Mouse (Mus musculus) hindbrain, embryonic 15.5 days (tissue): Measurements from ENCODE around the gene Morn1. TPM values are rescaled to one million over a fixed set of nuclear protein-coding genes. Genes with fewer than 3 reads are reported as not detected.
"Not testable (repeated sequence)": the region's sequence is repeated elsewhere in the genome, so short reads cannot be mapped to it uniquely, and the experiment has no call there.

Experiments
- ATAC-seq: fragments of 200-750 bp; cut with Nextera tagmentation; 2 replicates; pipeline ENCODE4 v1.8.0; 2017; ENCODE audit warnings: low read depth, moderate number of reproducible peaks, moderate TSS enrichment; ENCODE audit not compliant: low FRiP score
- H3K27ac ChIP-seq: fragments of 300-500 bp; sonication (generic); replicated peaks from 2 replicates; pipeline ENCODE4 v1.5.1; 2015; ENCODE audit warnings: mild to moderate bottlenecking, inconsistent platforms
- H3K27me3 ChIP-seq: fragments of 300-500 bp; sonication (generic); 2 replicates; pipeline ENCODE4 v1.6.1; 2015; ENCODE audit warnings: control low read depth, inconsistent platforms
- H3K36me3 ChIP-seq: fragments of 300-500 bp; sonication (generic); 2 replicates; pipeline ENCODE4 v1.6.1; 2015; ENCODE audit warnings: control low read depth, inconsistent platforms
- H3K4me1 ChIP-seq: fragments of 300-500 bp; sonication (generic); replicated peaks from 2 replicates; pipeline ENCODE4 v1.6.1; 2015; ENCODE audit warnings: control low read depth, inconsistent platforms
- H3K4me2 ChIP-seq: fragments of 300-500 bp; sonication (generic); 2 replicates; pipeline ENCODE4 v1.6.1; 2015; ENCODE audit warnings: moderate library complexity, mild to moderate bottlenecking, inconsistent platforms
- H3K4me3 ChIP-seq: fragments of 300-500 bp; sonication (generic); 2 replicates; pipeline ENCODE4 v1.5.1; 2015; ENCODE audit warnings: mild to moderate bottlenecking, inconsistent platforms
- H3K9ac ChIP-seq: fragments of 300-500 bp; sonication (generic); 2 replicates; pipeline ENCODE4 v1.6.1; 2015; ENCODE audit warnings: inconsistent platforms
- H3K9me3 ChIP-seq: fragments of 300-500 bp; sonication (generic); 2 replicates; pipeline ENCODE4 v1.6.1; 2016; ENCODE audit warnings: control low read depth, inconsistent platforms
- WGBS: fragments of 180-500 bp; shearing (Covaris S2); methylation state at CpG from one replicate; pipeline ENCODE4 v1.1.7; 2015; 5-methylcytosine and 5-hydroxymethylcytosine counted together
- polyA plus RNA-seq: library from polyadenylated mRNA; unstranded; fragments of >200 nt; fragmentation: Nextera tagmentation; extraction: Ambion mirVana; gene quantifications from 2 replicates; pipeline ENCODE4 v1.2.1, GENCODE M21; 2015

The Morn1 gene
- polyA plus RNA-seq, 1 experiment from 2014 or later: 10.0 TPM

DNA sequence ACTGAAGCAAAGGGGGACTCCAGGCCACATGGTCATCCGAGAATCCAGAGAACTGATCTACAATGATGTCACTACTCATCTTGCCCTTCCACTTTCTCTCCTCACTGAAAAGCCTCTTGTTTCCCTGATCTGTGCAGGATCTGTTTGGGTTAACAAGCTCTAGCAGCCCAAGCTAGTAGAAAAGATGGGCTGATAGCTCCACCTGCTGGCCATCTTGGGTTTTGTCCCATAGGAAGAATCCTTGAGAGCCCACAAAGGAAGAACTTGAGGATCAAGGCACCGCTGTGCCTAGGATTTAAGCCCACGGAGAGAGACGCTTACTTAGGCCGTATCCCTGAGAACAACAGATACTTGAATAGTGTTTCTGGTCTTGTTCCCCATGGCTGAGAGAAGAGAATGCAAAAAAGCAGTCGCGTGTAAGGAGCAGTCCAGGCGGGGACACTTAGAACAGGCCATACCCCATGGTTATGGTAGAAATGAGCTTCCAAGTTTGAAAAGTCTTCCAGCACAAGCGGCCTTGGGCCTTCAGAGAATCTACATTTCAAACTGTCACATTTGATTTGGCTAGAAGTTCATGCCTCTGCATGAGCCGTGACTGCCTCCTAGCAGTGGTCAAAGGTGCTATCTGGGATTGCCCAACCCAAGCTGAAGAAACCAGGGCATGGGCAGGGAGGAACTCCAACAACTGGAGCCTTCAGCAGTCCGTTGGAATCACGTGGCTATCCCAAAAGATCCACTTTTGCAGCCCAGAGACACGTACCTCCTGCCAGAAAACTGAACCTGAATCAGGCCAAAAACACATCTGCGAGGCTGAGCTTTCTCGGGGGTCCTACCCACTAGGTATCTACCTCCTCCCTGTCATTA is 20.2 kb upstream of the Morn1 start:
- peak overlapping the region; percentile 81 for H3K4me2 ChIP-seq
- H3K27ac ChIP-seq: peak overlapping the region; percentile 49
- peak; percentile 47 for ATAC-seq
- 6% methylated on average over 15 of the region's 15 CpGs for WGBS
- H3K36me3 ChIP-seq: peaks cover 22% of the 10 kb centered on the region
- H3K27me3 ChIP-seq: no peaks in the 10 kb centered on the region
- H3K4me3 ChIP-seq: peak overlapping the region; percentile 73
- 0 out of 2 replicates have a peak overlapping the region, but pooled peaks have one; percentile 9 for H3K9ac ChIP-seq
- H3K9me3 ChIP-seq: no peaks in the 10 kb centered on the region
- peaks cover 22% of the 10 kb centered on the region for H3K4me1 ChIP-seq

DNA sequence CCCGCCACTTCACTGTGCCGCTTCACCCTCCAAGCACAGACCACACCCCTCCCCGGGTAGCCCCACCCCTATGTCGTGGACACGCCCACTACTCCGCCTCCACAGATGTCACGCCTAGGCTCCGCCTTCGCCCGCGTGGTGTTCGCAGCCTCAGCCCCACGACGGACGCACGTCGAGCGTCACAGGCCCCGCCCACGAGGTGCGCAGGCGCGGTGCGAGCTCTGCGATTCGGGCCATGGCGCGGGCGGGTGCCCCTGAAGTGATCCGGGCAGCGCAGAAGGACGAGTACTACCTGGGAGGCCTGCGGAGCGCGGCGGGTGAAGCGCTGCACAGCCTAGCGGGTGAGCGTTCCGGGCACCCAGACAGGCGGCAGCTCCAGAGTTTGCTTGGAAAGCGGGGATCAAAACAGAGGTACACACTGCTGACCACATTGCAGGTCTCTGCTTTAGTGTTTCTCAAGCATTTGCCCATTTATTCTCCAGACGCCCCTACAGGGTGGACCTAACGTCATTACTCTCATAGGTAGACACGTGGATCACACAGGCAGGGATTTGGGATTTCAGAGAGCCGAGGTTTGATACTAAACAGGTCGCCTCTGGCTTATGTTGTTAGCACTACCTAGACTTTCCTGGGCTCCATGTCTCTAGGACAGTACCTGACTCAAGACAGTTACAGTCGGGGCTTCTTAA is 19.4 kb upstream of the Morn1 start, which contains the start of gene Pex10:
Pex10 (plus strand) TSS at position 183 of the 689 bp plus-strand sequence.
- no peaks in the 10 kb centered on the region for H3K27me3 ChIP-seq
- peak within 1 kb of the TSS; percentile 73 for H3K4me3 ChIP-seq
- peak within 1 kb of the TSS; percentile 81 for H3K4me2 ChIP-seq
- ATAC-seq: peak; percentile 93
- WGBS: 1% methylated on average over 48 of the region's 48 CpGs
- no peaks in the 10 kb centered on the region for H3K9me3 ChIP-seq
- peak within 1 kb of the TSS; percentile 80 for H3K9ac ChIP-seq
- H3K27ac ChIP-seq: peak within 1 kb of the TSS; percentile 82
- peaks cover 22% of the 10 kb centered on the region for H3K4me1 ChIP-seq
- H3K36me3 ChIP-seq: peaks cover 30% of the 10 kb centered on the region

DNA sequence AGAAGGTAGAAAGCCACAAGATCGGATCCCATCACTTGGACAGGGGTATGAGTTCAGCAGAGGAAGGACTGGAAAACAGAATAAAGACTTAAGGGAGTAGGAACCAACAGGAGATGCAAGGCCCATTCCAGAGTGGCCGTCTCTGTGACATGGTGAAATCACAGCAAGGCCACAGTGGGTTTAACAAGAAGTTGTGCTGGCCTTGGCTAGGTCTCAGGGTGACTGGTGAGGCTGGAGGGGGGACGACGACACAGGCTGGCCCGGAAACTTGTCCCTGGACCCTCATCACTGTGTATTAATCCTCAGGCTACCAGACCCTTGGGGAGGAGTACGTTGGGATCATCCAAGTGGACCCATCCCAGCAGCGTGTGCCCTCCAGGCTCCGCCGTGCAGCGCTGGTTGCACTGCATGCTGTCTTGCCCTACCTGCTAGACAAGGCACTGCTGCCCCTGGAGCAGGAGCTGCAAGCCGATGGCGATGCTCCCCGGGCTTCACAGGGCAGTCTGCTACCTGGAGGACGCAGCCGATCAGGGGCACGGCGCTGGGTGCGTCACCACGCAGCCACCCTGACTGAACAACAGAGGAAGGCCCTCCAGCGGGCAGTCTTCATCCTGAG is 17.9 kb upstream of the Morn1 start:
- Histone ChIP-seq H3K9me3 (no peaks in the 10 kb centered on the region), H3K4me2 (no peak overlapping the region), H3K4me1 (peaks cover 22% of the 10 kb centered on the region), H3K36me3 (peaks cover 42% of the 10 kb centered on the region), H3K27me3 (no peaks in the 10 kb centered on the region), H3K27ac (no peak overlapping the region), H3K4me3 (no peak overlapping the region), H3K9ac (no peak overlapping the region)
- ATAC-seq: no peak
- WGBS: 92% methylated on average over 20 of the region's 20 CpGs

DNA sequence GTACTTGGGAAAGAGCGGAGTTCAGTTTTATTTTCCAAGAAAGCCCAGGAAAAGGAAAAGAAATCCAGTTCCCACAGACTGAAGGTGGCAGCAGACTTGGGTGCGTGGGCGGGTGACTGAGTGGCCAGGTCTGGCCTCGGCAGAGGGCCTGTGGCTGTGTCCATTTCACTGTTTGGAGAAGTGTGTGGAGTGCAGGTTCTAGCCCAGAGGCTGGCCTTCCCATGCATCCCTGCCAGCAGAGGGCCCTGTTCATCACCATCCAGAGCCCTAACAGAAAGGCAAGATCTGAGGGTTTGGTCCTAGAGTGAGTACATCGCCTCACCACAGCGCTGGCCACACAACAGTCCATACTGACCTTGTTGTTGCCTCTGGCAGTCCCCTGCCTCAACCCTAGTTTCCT is 17.2 kb upstream of the Morn1 start:
- peaks cover 22% of the 10 kb centered on the region for H3K4me1 ChIP-seq
- no peaks in the 10 kb centered on the region for H3K9me3 ChIP-seq
- H3K36me3 ChIP-seq: peaks cover 49% of the 10 kb centered on the region
- no peak overlapping the region for H3K4me2 ChIP-seq
- H3K27ac ChIP-seq: no peak overlapping the region
- no peak overlapping the region for H3K9ac ChIP-seq
- WGBS: 84% methylated on average over 6 of the region's 6 CpGs
- H3K4me3 ChIP-seq: no peak overlapping the region
- ATAC-seq: no peak
- H3K27me3 ChIP-seq: no peaks in the 10 kb centered on the region

DNA sequence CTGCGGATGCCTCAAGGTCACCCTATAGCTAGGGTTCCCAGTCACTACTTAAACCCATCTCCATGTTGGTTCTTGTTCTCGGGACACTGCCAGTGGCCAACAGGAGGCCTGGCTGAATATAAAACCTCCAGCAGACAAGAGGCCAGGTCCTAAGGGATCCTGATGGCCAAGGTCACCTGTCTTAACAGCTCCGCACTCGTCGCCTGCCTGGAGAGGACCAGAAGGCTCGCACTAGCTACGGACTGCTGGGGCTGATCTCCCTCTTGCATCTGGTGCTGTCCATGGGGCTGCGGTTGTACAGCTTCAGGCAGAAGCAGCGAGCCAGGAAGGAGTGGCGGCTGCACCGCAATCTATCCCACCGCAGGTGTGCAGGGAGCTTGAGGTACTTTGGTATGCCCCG is 16.2 kb upstream of the Morn1 start:
- WGBS: 94% methylated on average over 13 of the region's 13 CpGs
- Histone ChIP-seq H3K36me3 (peaks cover 59% of the 10 kb centered on the region), H3K9ac (no peak overlapping the region), H3K27me3 (no peaks in the 10 kb centered on the region), H3K4me3 (no peak overlapping the region), H3K4me1 (peaks cover 22% of the 10 kb centered on the region), H3K4me2 (no peak overlapping the region), H3K9me3 (no peaks in the 10 kb centered on the region), H3K27ac (no peak overlapping the region)
- no peak for ATAC-seq

DNA sequence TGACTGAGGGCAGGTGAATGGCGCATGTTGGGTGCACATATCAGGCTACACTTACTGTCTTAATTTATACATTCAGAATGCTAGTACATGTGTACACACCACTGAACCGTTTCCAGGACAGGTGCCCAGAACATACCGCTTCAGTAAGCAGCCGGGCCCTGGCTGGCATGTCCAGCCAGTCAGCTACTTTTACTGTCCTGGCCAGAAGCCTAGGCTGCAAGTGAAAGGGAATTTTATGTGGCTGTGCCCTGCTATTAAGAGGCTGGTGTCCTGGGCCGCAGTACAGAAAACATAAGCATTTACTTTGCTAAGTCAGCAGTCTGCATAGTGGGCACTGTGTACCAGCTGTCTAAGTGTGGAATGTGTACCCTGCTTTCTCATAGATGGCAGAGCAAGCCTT is 15.5 kb upstream of the Morn1 start:
- no peak overlapping the region for H3K27ac ChIP-seq

DNA sequence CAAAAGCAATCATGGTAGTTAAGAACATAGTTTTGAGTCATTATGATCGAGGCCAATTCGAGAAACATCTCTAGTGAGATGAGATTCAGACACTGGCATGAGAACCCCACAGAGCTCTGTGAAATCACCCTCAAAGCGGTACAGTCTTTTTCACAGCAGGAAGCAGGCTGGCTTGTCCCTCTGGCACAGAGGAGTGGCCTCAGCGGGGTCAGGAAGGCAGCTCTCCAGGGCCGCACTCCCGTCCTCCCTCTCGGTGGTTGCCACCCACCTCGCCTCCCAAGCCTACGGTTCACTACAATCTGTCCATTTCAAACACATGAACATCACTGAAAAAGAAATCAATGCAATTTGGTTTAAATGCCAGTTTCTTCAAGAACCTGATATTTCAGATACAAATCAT is 12.0 kb upstream of the Morn1 start:
- ATAC-seq: no peak
- H3K9ac ChIP-seq: no peak overlapping the region
- H3K4me3 ChIP-seq: no peak overlapping the region
- H3K36me3 ChIP-seq: peaks cover 86% of the 10 kb centered on the region
- no peak overlapping the region for H3K4me2 ChIP-seq
- 68% methylated on average over 9 of the region's 9 CpGs for WGBS
- H3K9me3 ChIP-seq: no peaks in the 10 kb centered on the region
- H3K27me3 ChIP-seq: no peaks in the 10 kb centered on the region
- no peak overlapping the region for H3K27ac ChIP-seq
- H3K4me1 ChIP-seq: no peaks in the 10 kb centered on the region

More for the DNA sequence above, 15.5 kb upstream of the Morn1 start:
- Histone ChIP-seq H3K4me1 (peaks cover 19% of the 10 kb centered on the region), H3K4me2 (no peak overlapping the region), H3K9ac (no peak overlapping the region), H3K4me3 (no peak overlapping the region), H3K27me3 (no peaks in the 10 kb centered on the region), H3K9me3 (no peaks in the 10 kb centered on the region), H3K36me3 (peaks cover 66% of the 10 kb centered on the region)
- WGBS: 93% methylated on average over 5 of the region's 5 CpGs
- no peak for ATAC-seq

DNA sequence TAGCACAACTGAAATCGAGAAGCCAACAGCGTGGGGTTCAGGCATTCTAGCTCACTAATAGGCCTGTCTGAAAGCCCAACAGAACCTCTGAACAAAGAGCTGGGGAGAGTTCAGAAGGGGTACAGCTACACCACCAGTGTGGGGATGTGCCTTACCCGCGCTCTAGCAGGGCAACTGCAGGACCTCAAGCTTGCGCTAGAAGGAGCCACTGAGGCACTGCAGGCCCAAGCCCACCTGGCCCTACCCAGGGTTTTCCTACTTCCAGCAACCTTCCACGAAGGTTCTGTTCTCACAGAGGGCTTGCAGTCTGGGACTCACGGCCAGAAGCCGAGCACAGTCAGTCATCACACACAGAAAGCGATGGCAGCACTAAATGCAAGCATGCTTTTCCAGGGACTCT is 11.2 kb upstream of the Morn1 start:
- Histone ChIP-seq H3K36me3 (peaks cover 86% of the 10 kb centered on the region), H3K27me3 (no peaks in the 10 kb centered on the region), H3K4me3 (no peak overlapping the region), H3K9ac (no peak overlapping the region), H3K9me3 (no peaks in the 10 kb centered on the region), H3K4me2 (no peak overlapping the region), H3K4me1 (no peaks in the 10 kb centered on the region), H3K27ac (no peak overlapping the region)
- 88% methylated on average over 9 of the region's 9 CpGs for WGBS
- no peak for ATAC-seq

DNA sequence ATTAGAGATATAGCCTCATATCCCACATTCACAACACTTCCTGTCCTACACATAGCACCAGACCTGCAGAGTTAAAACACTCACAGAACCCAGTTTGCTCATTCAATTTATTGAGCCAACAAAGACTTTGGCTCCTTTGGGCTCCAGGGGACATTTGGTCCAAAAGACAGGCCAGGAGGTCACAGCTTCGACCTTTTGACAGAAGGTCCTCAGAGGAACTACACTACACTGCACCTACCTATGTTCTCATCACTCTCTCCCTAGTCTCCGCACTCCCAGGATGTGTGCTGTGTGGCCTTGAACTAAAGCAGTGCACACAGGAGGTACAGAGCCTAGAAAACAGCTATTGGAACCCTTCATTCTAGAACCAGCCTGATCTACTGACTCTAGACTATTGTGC is 10.6 kb upstream of the Morn1 start:
- Histone ChIP-seq H3K9ac (no peak overlapping the region), H3K36me3 (peaks cover 86% of the 10 kb centered on the region), H3K4me3 (no peak overlapping the region), H3K27me3 (no peaks in the 10 kb centered on the region), H3K9me3 (no peaks in the 10 kb centered on the region), H3K27ac (no peak overlapping the region), H3K4me1 (no peaks in the 10 kb centered on the region), H3K4me2 (no peak overlapping the region)
- 93% methylated on average over 2 of the region's 2 CpGs for WGBS
- no peak for ATAC-seq

DNA sequence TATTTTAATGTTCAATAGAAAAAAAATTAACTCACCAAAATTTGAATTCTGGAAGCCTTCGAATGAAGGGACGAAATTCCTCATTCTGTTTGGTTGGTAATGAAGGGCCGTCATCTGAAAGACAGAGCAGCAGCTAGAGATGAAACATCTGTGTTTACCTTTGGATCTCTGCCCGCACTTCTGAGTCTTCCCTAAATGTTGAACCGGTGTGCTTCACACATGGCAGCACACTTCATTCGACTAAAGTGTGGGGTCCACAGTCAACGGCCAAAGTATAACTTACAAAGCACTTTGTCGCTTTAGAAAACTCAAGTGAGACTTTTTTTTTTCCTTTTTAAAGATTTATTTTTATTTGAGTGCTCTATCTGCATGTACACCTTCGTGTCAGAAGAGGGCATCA is 9.7 kb upstream of the Morn1 start:
- no peak overlapping the region for H3K27ac ChIP-seq
- peaks cover 85% of the 10 kb centered on the region for H3K36me3 ChIP-seq
- no peak overlapping the region for H3K4me2 ChIP-seq
- WGBS: 91% methylated on average over 9 of the region's 9 CpGs
- ATAC-seq: no peak
- no peaks in the 10 kb centered on the region for H3K4me1 ChIP-seq
- H3K27me3 ChIP-seq: no peaks in the 10 kb centered on the region
- H3K9me3 ChIP-seq: no peaks in the 10 kb centered on the region
- H3K4me3 ChIP-seq: no peak overlapping the region
- no peak overlapping the region for H3K9ac ChIP-seq

DNA sequence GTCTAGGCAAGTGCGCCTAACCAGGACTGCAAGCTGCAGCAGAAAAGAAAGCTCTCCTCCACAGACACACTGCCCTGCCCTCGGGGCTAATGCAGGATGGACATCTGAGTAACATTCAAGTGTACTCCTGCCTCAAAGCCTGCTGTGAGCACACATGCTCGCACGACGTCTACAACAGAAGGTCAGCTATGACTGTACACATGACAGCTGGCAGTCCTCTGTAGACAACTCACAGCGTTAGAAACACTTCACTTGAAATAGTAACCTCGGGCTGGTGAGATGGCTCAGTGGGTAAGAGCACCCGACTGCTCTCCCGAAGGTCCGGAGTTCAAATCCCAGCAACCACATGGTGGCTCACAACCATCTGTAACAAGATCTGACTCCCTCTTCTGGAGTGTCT is 7.6 kb upstream of the Morn1 start:
- peaks cover 76% of the 10 kb centered on the region for H3K36me3 ChIP-seq
- H3K4me2 ChIP-seq, H3K27ac ChIP-seq, H3K27me3 ChIP-seq, H3K9ac ChIP-seq, H3K4me3 ChIP-seq, H3K4me1 ChIP-seq, H3K9me3 ChIP-seq, ATAC-seq: not testable (repeated sequence)
- WGBS: 86% methylated on average over 10 of the region's 10 CpGs

DNA sequence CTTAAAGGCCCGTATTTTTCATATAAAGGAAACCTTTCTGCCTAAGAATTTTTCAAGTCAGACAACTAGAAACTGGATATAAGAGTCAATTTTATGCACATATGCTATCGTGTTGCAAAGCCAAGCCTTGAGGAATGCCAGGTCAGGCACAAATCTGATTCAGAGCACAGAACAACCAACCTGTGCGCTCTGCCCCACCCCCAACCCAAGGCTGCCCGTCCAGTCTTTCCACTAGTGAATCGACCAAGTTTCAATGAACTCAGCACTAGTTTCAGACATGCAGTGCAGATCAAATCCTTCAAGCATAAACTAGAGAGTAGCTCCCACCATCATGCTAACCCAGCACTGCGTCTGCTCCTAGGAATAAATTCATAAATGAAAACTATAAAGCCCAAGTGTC is 6.7 kb upstream of the Morn1 start:
- no peak overlapping the region for H3K4me3 ChIP-seq
- WGBS: 93% methylated on average over 6 of the region's 6 CpGs
- no peaks in the 10 kb centered on the region for H3K9me3 ChIP-seq
- H3K4me2 ChIP-seq: no peak overlapping the region
- H3K36me3 ChIP-seq: peaks cover 67% of the 10 kb centered on the region
- no peak for ATAC-seq
- no peaks in the 10 kb centered on the region for H3K27me3 ChIP-seq
- H3K4me1 ChIP-seq: peaks cover 18% of the 10 kb centered on the region
- no peak overlapping the region for H3K27ac ChIP-seq
- H3K9ac ChIP-seq: no peak overlapping the region
